Mouse (Mus musculus): Measurements from ENCODE around the gene Cacna2d1. TPM values are rescaled to one million over a fixed set of nuclear protein-coding genes. Genes with fewer than 3 reads are reported as not detected.

Gene Cacna2d1
- total and polyA plus RNA-seq, 3 experiments, result 0.27 to 1.5 TPM; not detected in 1

DNA sequence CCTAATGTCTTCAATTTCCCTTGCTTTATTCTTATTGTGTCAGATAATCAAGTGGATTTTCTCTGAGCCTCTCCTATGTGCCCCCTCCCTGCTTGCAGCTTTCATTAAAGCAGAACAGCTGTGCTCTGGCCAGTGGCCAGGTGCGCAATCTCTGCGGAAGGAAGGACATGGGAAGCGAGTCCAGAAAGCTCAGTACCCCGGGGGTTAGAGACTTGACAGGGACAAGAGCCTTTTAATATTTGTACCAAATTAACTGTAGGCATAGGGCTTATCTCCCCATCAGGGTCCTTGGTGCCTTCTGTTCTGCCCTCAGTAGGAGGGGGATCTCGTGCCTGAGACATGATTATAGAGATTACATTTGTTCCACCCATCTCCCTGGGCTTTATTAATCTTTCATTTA lies 303.5 kb downstream of the Cacna2d1 start:
- Histone ChIP-seq H3K4me1 (ENCODE audit: insufficient read depth, low read depth, low read length) (no peaks in the 10 kb centered on the region; the same call in 1 of the 2 replicates), H3K36me3 (replicated peaks) (no peaks in the 10 kb centered on the region), H3K4me3 (ENCODE audit: low read depth, low read length) (no peak overlapping the region), H3K9me3 (replicated peaks) (no peaks in the 10 kb centered on the region), H3K27me3 (ENCODE audit: insufficient read depth, low read length) (no peaks in the 10 kb centered on the region)
- ATAC-seq (ENCODE audit: extremely low read depth, insufficient number of reproducible peaks, low FRiP score, poor library complexity, severe bottlenecking) (no peak), DNase-seq (ENCODE audit: low spot score) (no peak)
- TF ChIP-seq TAL1 (conservative IDR thresholded peaks at IDR 0.05; ENCODE audit: low read depth, low read length) (no peak), GATA2 (IDR thresholded peaks at IDR 0.05; ENCODE audit: borderline replicate concordance, low read depth, low read length) (no peak), GATA1 (IDR thresholded peaks at IDR 0.05; ENCODE audit: borderline replicate concordance, low read length) (no peak), POLR2AphosphoS5 (IDR thresholded peaks at IDR 0.05; ENCODE audit: insufficient replicate concordance, low read depth, low read length) (no peak)

DNA sequence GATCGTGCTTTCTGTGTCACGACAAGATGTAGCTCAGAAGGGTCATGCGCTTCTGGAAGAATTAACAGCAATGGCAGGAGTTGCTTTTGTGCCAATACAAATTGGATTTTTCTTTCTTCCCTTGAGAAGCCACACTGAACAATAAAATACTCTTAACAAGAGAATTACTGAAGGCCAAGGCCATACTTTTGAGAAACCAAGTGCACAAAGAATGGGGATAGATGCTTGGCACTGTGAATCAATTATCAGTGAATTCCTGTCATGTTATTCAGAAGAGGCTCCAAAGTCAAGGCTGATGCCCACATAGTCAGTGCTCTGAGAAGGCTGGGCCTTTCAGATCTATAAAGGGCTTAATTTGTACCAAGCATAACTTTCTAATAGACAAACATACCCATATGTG lies 305.8 kb downstream of the Cacna2d1 start:
- no peak for DNase-seq (ENCODE audit: low spot score)
- H3K36me3 ChIP-seq (replicated peaks), result no peaks in the 10 kb centered on the region
- TF ChIP-seq GATA1 (IDR thresholded peaks at IDR 0.05; ENCODE audit: borderline replicate concordance, low read length) (no peak), CTCF (IDR thresholded peaks at IDR 0.05; ENCODE audit: low read depth, low read length) (no peak), POLR2AphosphoS5 (IDR thresholded peaks at IDR 0.05; ENCODE audit: insufficient replicate concordance, low read depth, low read length) (no peak), TAL1 (conservative IDR thresholded peaks at IDR 0.05; ENCODE audit: low read depth, low read length) (no peak), GATA2 (IDR thresholded peaks at IDR 0.05; ENCODE audit: borderline replicate concordance, low read depth, low read length) (no peak)
- no peaks in the 10 kb centered on the region for H3K9me3 ChIP-seq (replicated peaks)
- H3K4me3 ChIP-seq (ENCODE audit: low read depth, low read length), result no peak overlapping the region
- no peak for ATAC-seq (ENCODE audit: extremely low read depth, insufficient number of reproducible peaks, low FRiP score, poor library complexity, severe bottlenecking)
- H3K27me3 ChIP-seq (ENCODE audit: insufficient read depth, low read length), result no peaks in the 10 kb centered on the region
- no peaks in the 10 kb centered on the region; the same call in 1 of the 2 replicates for H3K4me1 ChIP-seq (ENCODE audit: insufficient read depth, low read depth, low read length)

- DNase-seq (ENCODE audit: low spot score), result no peak
- H3K27me3 ChIP-seq (ENCODE audit: insufficient read depth, low read length), result no peaks in the 10 kb centered on the region
- ATAC-seq (ENCODE audit: extremely low read depth, insufficient number of reproducible peaks, low FRiP score, poor library complexity, severe bottlenecking), result no peak
- H3K36me3 ChIP-seq (replicated peaks), result no peaks in the 10 kb centered on the region
- H3K4me1 ChIP-seq (ENCODE audit: insufficient read depth, low read depth, low read length), result no peaks in the 10 kb centered on the region; the same call in 1 of the 2 replicates
- no peak overlapping the region for H3K4me3 ChIP-seq (ENCODE audit: low read depth, low read length)
- TF ChIP-seq POLR2AphosphoS5 (IDR thresholded peaks at IDR 0.05; ENCODE audit: insufficient replicate concordance, low read depth, low read length) (no peak), CTCF (IDR thresholded peaks at IDR 0.05; ENCODE audit: low read depth, low read length) (no peak), GATA2 (IDR thresholded peaks at IDR 0.05; ENCODE audit: borderline replicate concordance, low read depth, low read length) (no peak), TAL1 (conservative IDR thresholded peaks at IDR 0.05; ENCODE audit: low read depth, low read length) (no peak), GATA1 (IDR thresholded peaks at IDR 0.05; ENCODE audit: borderline replicate concordance, low read length) (no peak)
- no peaks in the 10 kb centered on the region for H3K9me3 ChIP-seq (replicated peaks)
These were observed 309.1 kb downstream of the Cacna2d1 start for GRCm38 (mm10) chr5:16243599-16243998.

DNA sequence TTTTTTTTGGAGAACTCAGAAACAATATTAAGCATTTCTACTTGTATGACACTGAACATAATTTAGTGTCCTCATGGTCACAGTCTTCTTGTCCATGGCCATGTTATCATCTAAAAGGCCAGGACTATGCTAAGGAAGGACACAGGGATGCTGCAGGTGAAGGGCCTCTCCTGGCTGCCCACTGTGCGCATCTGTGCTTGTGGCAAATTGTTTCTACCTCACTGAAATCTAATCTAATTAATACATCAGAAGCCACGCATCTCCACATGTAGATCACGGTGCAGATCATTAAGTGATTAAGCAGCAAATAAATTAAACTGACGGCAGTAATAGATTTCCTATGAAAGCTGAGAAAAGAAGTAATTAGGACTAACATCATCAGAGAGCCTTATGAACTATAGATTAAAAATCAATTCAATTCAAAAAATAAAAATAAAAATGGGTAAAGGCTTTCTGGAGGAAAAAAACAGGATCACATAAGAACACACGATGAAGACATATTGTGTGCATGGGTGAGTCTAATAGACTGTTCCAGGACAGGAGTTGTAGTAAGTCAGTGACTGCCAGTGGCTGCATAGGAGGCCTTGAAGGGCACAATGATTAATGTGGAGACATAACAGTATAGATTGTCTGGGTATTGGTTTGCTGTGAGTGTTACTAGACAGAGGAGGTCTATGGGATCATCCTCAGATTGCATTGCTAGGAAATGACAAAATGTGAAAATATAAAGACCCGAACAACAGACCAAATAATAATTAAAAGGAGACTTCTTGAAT lies 318.4 kb downstream of the Cacna2d1 start:
- TF ChIP-seq TAL1 (conservative IDR thresholded peaks at IDR 0.05; ENCODE audit: low read depth, low read length) (no peak), POLR2AphosphoS5 (IDR thresholded peaks at IDR 0.05; ENCODE audit: insufficient replicate concordance, low read depth, low read length) (no peak)
- Histone ChIP-seq H3K4me3 (ENCODE audit: low read depth, low read length) (no peak overlapping the region), H3K4me1 (ENCODE audit: insufficient read depth, low read depth, low read length) (no peaks in the 10 kb centered on the region), H3K27me3 (ENCODE audit: insufficient read depth, low read length) (no peaks in the 10 kb centered on the region), H3K36me3 (replicated peaks) (no peaks in the 10 kb centered on the region), H3K9me3 (replicated peaks) (no peaks in the 10 kb centered on the region)
- DNase-seq (ENCODE audit: low spot score), result no peak
- ATAC-seq (ENCODE audit: extremely low read depth, insufficient number of reproducible peaks, low FRiP score, poor library complexity, severe bottlenecking), result no peak

DNA sequence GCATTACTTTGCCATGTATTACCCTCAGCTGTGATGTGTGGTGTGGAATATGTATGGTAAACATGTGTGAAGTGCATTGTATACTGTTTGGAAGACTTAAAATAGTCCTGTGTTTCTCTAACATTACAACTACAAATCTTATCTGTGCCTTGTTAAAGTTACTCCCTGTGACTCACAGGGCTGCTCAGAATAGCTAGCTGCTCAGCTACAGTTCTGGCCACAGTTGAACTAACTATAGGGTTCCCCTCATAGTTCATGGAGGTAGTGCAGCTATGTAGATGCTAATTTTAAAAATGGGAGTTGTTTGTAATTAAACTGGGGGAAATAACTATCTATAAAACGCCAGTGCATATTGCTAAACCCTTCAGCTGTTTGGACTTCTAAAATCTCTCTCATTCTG lies 319.3 kb downstream of the Cacna2d1 start:
- Histone ChIP-seq H3K4me1 (ENCODE audit: insufficient read depth, low read depth, low read length) (no peaks in the 10 kb centered on the region), H3K36me3 (replicated peaks) (no peaks in the 10 kb centered on the region), H3K9me3 (replicated peaks) (no peaks in the 10 kb centered on the region), H3K4me3 (ENCODE audit: low read depth, low read length) (no peak overlapping the region), H3K27me3 (ENCODE audit: insufficient read depth, low read length) (no peaks in the 10 kb centered on the region)
- no peak for ATAC-seq (ENCODE audit: extremely low read depth, insufficient number of reproducible peaks, low FRiP score, poor library complexity, severe bottlenecking)
- no peak for DNase-seq (ENCODE audit: low spot score)
- TF ChIP-seq GATA2 (IDR thresholded peaks at IDR 0.05; ENCODE audit: borderline replicate concordance, low read depth, low read length), result no peak
- no peak for TF ChIP-seq CTCF (IDR thresholded peaks at IDR 0.05; ENCODE audit: low read depth, low read length)
- TF ChIP-seq POLR2AphosphoS5 (IDR thresholded peaks at IDR 0.05; ENCODE audit: insufficient replicate concordance, low read depth, low read length), result no peak
- TF ChIP-seq GATA1 (IDR thresholded peaks at IDR 0.05; ENCODE audit: borderline replicate concordance, low read length), result no peak
- no peak for TF ChIP-seq TAL1 (conservative IDR thresholded peaks at IDR 0.05; ENCODE audit: low read depth, low read length)

- H3K27me3 ChIP-seq (ENCODE audit: insufficient read depth, low read length), result no peaks in the 10 kb centered on the region
- ATAC-seq (ENCODE audit: extremely low read depth, insufficient number of reproducible peaks, low FRiP score, poor library complexity, severe bottlenecking), result no peak
- no peaks in the 10 kb centered on the region for H3K4me1 ChIP-seq (ENCODE audit: insufficient read depth, low read depth, low read length)
- no peaks in the 10 kb centered on the region for H3K36me3 ChIP-seq (replicated peaks)
- no peak overlapping the region for H3K4me3 ChIP-seq (ENCODE audit: low read depth, low read length)
- no peak for TF ChIP-seq GATA2 (IDR thresholded peaks at IDR 0.05; ENCODE audit: borderline replicate concordance, low read depth, low read length)
- no peaks in the 10 kb centered on the region for H3K9me3 ChIP-seq (replicated peaks)
- no peak for DNase-seq (ENCODE audit: low spot score)
These were observed 330.9 kb downstream of the Cacna2d1 start for GRCm38 (mm10) chr5:16265385-16265784.
